Mouse (Mus musculus): ENCODE measurements around the gene Eif2d.
"Not testable (repeated sequence)": the region's sequence is repeated elsewhere in the genome, so short reads cannot be mapped to it uniquely, and the experiment has no call there.

Eif2d gene

DNA sequence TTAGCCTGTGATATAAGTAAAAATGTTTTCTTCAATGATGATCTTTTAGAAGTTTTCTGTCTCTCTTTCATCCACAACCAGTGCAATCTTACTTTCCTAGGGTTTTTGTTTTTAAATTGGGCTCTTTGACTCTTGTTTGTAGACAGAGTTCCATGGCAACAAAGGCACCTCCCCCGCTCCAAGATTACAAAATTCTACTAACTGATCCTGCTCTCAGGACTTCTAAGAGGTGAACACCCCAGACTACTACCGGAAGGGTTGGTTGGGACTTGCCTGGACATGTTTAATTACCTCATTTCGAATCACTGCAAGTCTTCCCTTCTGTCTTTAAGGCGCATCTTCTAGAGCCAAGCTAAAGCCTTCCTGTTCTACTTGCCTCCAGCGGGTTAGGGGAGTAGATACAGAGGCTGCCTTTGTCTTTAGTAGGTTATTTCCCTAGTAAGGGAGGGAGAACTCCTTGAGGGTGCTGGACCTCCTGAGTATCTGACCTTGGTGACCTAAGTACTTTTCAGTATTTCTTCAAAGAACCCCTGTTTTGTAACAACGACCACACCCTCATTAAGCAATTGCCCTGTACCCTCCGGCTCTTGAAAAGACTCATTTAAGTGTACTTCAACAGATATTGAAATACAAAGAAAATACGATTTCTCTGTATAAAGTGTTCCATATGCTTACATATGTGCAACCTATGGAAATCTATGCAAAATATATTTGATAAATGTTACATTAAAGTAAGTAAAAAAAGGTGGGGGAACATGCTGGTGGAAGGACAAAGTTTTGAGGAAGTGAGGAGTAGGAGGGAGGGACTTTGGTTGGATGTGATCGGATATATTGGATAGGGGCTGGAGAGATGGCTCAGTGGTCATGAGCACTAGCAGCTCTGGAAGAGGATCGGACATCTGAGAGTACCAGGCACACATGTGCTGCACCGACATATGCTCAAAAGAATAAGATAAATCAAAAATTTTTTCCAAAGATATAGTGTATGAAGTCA, 13.6 kb upstream of the Eif2d start:
- DNase-seq (ENCODE audit: low spot score), result peak; percentile 73

DNA sequence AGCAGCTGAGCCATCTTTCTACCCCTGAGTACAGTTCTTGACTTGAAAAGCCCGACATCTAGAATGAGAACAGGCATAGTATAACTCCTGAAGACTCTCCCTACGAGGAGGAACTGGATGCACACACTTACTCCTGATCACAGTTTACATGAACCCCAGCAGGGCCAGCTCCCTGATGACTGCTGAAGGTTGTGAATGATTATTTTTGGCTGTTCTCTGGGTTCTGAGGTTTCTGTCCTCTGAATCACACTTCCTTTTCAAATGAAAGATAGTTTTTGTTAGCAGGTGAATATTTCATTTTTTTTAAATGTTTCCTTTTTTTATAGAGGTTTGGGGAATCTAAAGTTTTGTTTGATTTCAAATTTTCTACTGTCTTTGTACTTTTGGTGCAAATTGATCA, 11.5 kb upstream of the Eif2d start:
- no peak for DNase-seq (ENCODE audit: low spot score)

DNA sequence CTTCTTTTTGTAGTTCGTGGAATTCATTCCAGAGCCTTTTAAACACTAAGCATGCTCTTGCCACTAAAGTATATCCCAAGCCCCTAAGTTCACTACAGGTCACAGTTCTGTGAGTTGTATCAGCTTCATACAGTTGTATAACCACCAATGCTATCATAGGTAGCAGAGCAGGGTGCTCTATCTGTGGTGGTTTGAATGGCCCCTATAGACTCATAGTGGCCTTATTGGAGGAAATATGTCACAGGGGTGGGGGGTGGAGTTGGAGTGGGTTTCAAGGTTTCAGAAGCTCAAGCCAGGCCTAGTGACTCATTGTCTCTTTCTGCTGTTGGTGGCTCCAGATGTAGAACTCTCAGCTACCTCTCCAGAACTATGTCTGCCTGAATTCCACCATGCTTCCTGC, 10.5 kb upstream of the Eif2d start:
- no peak for DNase-seq (ENCODE audit: low spot score)

DNA sequence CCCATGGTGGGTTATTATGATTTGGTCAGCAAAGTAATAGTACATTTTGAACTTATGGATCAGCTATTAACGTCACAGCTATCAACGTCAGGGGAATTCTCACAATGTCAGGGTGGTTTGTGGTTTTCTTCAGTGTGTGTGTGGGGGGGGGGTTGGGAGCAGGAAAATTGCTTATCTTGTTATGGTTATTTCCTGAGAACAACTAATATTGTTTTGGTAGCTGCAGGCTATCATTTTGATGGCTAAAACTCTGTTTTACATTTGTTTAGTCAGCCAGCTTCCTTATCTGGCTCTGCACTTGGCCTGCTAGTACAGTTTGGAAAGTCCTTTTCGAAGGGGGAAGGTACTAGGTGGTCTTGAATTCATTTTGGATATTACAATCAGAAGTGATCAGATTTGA, 7.8 kb upstream of the Eif2d start:
- DNase-seq (ENCODE audit: low spot score), result not testable (repeated sequence)

DNA sequence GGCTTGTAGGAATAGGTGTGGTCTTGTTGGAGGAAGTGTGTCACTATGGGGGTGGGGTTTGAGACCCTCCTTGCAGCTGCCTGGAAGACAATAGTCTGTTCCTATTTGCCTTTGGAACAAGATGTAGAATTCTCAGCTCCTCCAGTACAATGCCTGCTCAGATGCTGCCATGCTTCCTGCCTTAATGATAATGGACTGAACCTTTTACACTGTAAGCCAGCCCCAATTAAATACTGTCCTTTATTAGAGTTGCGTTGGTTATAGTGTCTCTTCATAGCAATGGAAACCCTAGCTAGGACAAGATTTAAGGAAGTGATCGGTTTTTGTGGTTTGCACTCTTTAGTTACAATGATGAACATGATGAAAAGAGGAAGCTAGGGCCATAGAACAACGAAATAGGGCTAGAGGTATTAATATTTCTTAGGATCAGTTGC, 6.8 kb upstream of the Eif2d start:
- DNase-seq (ENCODE audit: low spot score), result no peak

DNA sequence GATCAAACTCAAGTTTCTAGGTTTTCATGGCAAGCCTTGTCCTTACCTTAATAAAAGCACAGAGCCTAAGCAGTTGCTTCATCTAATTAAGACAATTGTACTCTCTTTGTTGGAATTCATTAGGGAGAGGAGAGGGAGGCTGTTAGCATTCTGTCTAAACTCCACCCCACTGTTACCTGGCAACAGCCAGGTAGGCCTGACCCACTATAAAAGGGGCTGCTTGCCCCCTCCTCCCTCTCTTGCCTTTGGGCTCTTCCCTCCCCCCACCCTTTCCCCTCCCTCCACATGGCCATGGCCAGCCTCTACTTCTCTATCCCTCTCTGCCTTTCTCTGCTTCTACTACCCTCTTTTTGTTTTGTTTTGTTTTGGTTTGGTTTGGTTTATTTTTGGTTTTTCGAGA, 3.5 kb upstream of the Eif2d start:
- DNase-seq (ENCODE audit: low spot score), result no peak

DNA sequence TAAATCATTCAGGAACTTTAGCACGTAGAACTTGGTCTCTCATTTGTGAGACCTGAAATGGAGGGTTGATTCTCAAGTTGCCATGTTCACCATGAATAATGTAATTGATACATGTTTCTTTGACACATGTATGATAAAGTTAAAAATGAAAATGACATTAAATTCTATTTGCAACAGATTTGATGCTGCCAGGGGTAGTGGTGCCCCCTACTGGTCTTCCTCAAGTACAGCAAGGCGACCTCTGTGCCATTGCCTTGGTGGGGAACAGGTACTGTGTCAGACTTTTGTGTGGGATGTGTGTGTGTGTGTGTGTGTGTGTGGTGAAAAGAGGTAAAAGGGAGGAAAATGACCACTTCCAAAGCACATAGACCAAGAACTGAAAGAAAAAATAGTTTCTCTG, 2.5 kb downstream of the Eif2d start:
- DNase-seq (ENCODE audit: low spot score), result peak; percentile 60

- not testable (repeated sequence) for DNase-seq (ENCODE audit: low spot score)
These were observed 6.8 kb downstream of the Eif2d start for GRCm38 (mm10) chr1:131159573-131160327.

- no peak for DNase-seq (ENCODE audit: low spot score)
These were observed 8.1 kb downstream of the Eif2d start for GRCm38 (mm10) chr1:131161091-131161490.

DNA sequence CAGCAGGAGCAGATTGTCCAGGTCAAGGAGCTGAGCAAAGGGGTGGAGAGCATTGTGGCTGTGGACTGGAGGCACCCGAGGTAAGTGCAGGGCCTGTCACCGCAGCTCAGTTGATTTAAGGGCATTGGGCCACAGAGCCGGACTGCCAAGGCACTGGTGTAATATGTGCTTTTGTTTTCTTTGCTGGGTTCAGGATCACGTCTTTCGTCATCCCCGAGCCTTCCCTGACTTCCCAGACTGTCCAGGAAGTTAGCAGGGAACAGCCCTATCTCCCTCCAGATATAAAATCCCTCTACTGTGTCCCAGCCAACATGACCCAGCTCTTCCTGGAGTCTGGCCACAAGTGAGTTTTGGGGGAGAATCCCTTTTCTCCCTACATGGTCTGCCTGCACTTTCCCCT, 11.4 kb downstream of the Eif2d start:
- no peak for DNase-seq (ENCODE audit: low spot score)

DNA sequence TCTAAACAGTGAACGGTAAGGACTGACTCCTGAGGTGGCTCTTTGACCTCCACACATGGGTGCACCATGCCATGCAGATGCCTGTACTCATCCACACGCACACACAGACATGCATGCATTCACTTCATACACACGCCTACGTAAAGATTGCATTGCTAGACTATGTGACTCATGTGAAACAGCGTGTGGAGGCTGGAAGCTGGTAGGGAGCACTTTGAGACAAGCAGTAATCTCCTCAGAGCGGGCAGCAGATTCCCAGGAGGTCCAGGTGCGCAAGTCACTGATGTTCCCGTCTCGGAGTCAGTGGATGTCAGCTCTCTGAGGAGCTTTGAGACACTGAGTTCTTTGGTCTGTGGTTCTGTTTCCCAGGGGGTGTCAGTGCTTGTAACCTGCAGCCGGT, 14.6 kb downstream of the Eif2d start:
- DNase-seq (ENCODE audit: low spot score), result no peak

DNA sequence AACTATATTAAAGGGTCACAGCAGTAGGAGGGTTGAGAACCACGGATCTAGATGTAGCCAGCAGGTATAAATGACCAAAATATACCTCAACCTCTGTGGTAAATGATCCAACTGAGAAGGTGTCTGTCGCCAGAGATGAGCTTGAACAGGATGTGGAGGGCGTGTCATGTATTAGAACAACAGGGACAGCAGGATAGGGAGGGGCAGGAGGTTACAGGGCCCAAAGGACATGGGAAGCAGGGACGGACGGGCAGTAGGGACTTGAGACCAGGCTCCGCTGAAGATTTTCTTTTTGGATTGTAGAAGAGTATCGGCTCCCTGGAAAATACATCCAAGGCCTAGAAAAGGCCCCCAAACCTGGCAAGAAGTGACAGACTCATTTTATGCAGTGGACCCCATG, 20.0 kb downstream of the Eif2d start:
- DNase-seq (ENCODE audit: low spot score), result no peak

DNA sequence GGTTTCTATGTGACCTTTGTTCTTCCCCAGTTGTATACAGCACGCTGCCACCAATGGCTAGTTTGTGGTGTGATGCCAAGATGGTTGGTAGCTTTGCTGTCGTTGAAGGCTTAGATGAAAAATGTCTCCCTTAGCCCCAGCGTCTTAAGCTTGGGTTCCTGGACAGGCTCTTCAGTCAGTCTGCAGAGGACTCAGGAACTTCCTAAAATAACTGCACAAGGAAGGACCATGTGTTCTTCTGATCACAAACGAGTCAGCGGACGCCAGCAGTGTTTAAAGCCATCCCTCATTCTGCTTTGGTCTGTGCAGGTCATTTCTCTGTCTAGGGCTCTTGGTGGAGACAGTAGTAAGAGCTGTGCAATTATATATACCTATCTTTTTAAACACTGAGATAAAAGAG, 20.8 kb downstream of the Eif2d start:
- DNase-seq (ENCODE audit: low spot score), result no peak

DNA sequence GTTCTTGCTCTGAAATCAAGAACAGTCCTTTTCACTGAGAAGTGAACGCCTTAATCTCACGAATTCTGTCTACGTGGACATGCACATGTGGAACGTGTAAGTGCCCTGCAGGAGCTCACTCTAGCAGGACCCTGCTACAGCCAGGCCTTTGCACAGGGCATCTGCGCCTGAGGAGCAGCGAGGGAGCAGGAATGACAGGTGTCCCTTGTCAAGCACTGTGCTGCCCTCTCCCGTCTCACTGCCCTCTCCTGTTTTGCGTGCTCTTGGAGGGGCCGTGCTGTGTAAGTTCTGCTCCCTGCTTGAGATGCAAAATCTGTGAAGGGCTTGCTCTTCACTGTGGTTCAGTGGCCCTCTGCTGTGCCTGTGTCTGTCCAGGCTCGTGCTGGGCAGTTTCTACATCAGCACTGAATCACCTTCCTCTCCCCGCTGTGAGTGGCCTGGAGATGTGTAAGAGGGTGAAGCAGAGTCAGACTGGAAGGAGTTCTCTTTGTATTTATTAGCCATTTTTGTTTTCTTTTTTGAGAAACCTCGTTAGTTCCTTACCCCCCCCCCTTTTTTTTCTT, 21.4 kb downstream of the Eif2d start:
- DNase-seq (ENCODE audit: low spot score), result no peak

- DNase-seq (ENCODE audit: low spot score), result no peak
These were observed 22.2 kb downstream of the Eif2d start for GRCm38 (mm10) chr1:131175189-131175588.

DNA sequence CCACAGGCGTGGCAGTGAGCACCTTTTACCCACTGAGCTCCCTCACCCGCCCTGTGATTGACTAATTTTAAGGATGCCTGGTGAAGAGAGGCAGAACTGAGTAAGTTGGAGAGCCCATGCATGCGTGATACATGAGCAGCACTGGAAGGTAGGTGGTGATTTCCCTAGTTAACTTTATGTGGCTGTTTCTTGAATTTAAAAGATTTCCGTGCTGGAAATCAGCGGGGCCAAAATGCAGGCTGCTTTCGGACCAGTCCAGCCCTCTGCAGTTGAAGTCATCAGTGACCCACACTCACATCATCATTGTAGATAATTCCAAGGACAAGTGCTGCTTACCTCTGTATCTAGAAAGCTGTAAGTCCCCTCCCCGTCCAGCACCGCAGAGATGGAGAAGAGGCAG, 22.8 kb downstream of the Eif2d start:
- no peak for DNase-seq (ENCODE audit: low spot score)

DNA sequence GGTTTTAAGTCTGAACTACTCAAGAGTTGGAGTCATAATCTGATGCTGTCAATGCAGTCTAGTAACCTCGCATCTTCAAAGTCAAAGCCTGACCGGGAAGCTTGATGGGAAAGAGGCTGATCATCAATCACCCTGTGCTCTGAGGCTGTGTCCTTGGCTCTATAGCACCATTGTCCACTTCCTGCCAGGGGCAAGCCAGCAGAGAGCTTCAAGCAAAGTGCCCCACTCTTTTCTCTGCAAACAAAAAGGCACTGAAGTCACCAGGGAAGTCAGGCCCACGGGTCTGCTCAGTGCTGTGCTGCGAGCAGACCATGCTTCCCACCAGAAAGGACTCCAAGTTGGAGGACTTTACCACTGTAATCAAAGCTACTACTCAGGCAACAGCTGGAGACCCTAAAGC, 24.3 kb downstream of the Eif2d start:
- no peak for DNase-seq (ENCODE audit: low spot score)

DNA sequence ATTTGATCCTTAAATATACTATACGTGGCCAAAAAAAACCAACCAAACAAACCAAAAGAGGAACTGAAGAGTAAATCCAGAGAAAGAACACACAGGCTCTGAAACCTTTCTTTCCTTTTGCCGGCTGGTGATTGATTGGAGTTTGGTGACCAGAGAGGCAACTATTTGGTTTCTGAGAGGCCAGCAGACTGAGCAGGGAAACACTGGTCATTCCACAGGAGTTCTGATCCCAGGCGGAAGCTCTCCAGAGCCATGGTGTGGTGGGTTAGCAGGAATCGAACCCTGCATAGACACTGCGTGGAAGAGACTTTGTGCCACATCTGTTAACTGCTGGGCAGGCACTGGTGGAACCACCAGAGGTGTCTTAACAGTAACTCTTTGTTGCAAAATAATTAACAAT, 25.1 kb downstream of the Eif2d start:
- no peak for DNase-seq (ENCODE audit: low spot score)

- DNase-seq (ENCODE audit: low spot score), result no peak
These were observed 27.4 kb downstream of the Eif2d start for GRCm38 (mm10) chr1:131180386-131180785.

DNA sequence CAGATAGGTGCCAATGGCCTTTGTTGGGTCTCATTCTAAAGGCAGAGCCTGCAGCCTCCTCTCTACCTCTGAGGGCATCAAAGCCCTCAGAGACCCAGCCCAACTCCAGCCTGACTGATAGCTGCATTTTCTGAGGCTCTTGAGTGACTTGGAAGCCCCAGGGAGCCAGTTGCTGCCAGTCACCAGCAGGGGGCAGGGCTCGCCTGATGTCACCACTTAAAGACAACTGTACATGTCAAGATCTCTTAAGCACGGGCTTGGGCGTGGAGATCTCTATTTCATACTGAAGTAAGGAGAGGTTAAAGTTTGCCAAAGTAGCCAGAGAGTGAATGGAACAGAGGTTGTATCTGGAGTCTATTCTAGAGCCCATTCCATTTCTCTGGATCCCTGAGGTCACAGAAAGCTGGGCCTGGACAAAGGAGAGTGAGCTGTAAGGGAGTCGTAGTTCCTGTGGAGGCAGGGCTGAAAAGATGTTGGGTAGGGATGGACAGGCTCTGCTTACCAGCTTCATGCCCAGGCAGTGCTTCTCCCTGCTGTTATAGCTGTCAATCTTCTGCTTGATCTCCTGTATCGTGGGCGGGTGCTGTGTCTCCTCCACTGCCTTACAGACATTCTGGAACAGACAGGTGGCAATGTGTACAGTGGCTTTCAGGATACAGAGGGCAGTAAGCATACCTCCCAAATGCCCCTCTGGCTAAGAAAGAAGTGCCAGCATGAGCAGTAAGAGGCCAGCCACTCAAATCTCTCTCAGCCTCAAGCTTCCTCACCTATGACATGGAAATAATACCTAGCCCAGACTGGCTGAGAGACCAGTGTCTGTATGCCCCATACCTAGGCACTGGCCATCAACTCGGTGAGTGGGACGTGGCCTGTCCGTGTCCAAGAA, 28.9 kb downstream of the Eif2d start:
- peak; percentile 68 for DNase-seq (ENCODE audit: low spot score)

- no peak for DNase-seq (ENCODE audit: low spot score)
These were observed 30.2 kb downstream of the Eif2d start for GRCm38 (mm10) chr1:131183201-131183600.
